Mouse (Mus musculus) hindbrain, embryonic 14.5 days (tissue): ENCODE results near the gene Bcl2l13. TPM values are rescaled to one million over a fixed set of nuclear protein-coding genes. Genes with fewer than 3 reads are reported as not detected.

Experiments
- ATAC-seq: fragments of 200-750 bp; cut with Nextera tagmentation; 2 replicates; pipeline ENCODE4 v1.8.0; 2017; ENCODE audit warnings: moderate number of reproducible peaks, mild to moderate bottlenecking, moderate TSS enrichment, moderate library complexity; ENCODE audit not compliant: low FRiP score
- DNase-seq: peaks from one replicate; pipeline ENCODE4 v3.0.0-alpha.2; 2015; ENCODE audit warnings: low spot score
- H3K27ac ChIP-seq: fragments of 300-500 bp; sonication (generic); 2 replicates; pipeline ENCODE4 v1.5.1; 2014; ENCODE audit warnings: mild to moderate bottlenecking, moderate library complexity
- H3K27me3 ChIP-seq: fragments of 300-500 bp; sonication (generic); 2 replicates; pipeline ENCODE4 v1.6.1; 2014; ENCODE audit warnings: mild to moderate bottlenecking, low read length, mixed read lengths; ENCODE audit not compliant: control insufficient read depth, insufficient read depth
- H3K36me3 ChIP-seq: fragments of 300-500 bp; sonication (generic); replicated peaks from 2 replicates; pipeline ENCODE4 v1.6.1; 2014; ENCODE audit not compliant: control insufficient read depth, insufficient read depth
- H3K4me1 ChIP-seq: fragments of 300-500 bp; sonication (generic); replicated peaks from 2 replicates; pipeline ENCODE4 v1.6.1; 2014; ENCODE audit warnings: antibody characterized with exemption, low read length, mixed read lengths; ENCODE audit not compliant: control insufficient read depth, insufficient read depth
- H3K4me2 ChIP-seq: fragments of 300-500 bp; sonication (generic); replicated peaks from 2 replicates; pipeline ENCODE4 v1.6.1; 2014; ENCODE audit warnings: mild to moderate bottlenecking, moderate library complexity
- H3K4me3 ChIP-seq: fragments of 300-500 bp; sonication (generic); replicated peaks from 2 replicates; pipeline ENCODE4 v1.5.1; 2014; ENCODE audit warnings: mild to moderate bottlenecking, low read length
- H3K9ac ChIP-seq: fragments of 300-500 bp; sonication (generic); 2 replicates; pipeline ENCODE4 v1.6.1; 2014
- H3K9me3 ChIP-seq: fragments of 300-500 bp; sonication (generic); 2 replicates; pipeline ENCODE4 v1.6.1; 2016; ENCODE audit warnings: low read length; ENCODE audit not compliant: control insufficient read depth
- WGBS: fragments of 180-500 bp; shearing (Covaris S2); extraction: QIAGEN DNeasy Blood & Tissue Kit; methylation state at CpG from one replicate; pipeline ENCODE4 v1.1.7; 2014; 5-methylcytosine and 5-hydroxymethylcytosine counted together
- polyA plus RNA-seq: library from polyadenylated mRNA; unstranded; fragments of >200 nt; fragmentation: Nextera tagmentation; extraction: Ambion mirVana; gene quantifications from 2 replicates; pipeline ENCODE4 v1.2.1, GENCODE M21; 2014

Bcl2l13 gene
- polyA plus RNA-seq, 1 experiment from 2014 or later, result 28.2 TPM

DNA sequence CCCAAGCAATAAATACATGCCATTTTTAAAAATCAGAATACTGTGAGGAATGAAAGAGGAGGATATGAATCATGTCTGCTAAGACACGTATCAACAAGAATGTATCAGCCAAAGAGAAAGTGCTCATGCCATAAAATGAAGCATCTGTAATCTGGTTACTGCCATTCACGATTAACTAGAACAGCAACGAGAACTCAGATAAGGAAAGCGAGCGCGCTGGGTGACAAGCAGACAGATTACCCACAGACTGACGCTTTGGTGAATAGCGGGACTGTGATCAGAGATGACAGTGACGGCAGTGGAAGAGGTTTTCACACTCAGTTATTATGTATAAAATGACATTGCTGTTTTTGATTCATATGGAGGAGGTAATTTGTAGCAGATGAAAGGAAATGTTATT, 37.9 kb downstream of the Bcl2l13 start:
- 74% methylated on average over 9 of the region's 9 CpGs for WGBS
- Histone ChIP-seq H3K4me3 (no peak overlapping the region), H3K4me2 (no peak overlapping the region), H3K9me3 (no peaks in the 10 kb centered on the region), H3K27ac (no peak overlapping the region), H3K27me3 (no peaks in the 10 kb centered on the region), H3K9ac (no peak overlapping the region), H3K4me1 (no peaks in the 10 kb centered on the region), H3K36me3 (peaks cover 36% of the 10 kb centered on the region)
- no peak for DNase-seq
- no peak for ATAC-seq

GRCm38 (mm10) chr6:120879046-120879445, 43.0 kb downstream of the Bcl2l13 start:
- no peaks in the 10 kb centered on the region for H3K4me1 ChIP-seq
- DNase-seq (no peak), ATAC-seq (no peak)
- WGBS, result 92% methylated on average over 5 of the region's 5 CpGs
- H3K9ac ChIP-seq, result no peak overlapping the region
- H3K27me3 ChIP-seq, result no peaks in the 10 kb centered on the region
- no peak overlapping the region for H3K27ac ChIP-seq
- no peak overlapping the region for H3K4me2 ChIP-seq
- no peaks in the 10 kb centered on the region for H3K9me3 ChIP-seq
- H3K36me3 ChIP-seq, result peaks cover 47% of the 10 kb centered on the region
- H3K4me3 ChIP-seq, result no peak overlapping the region

GRCm38 (mm10) chr6:120884436-120884835, 48.4 kb downstream of the Bcl2l13 start:
- no peak overlapping the region for H3K4me2 ChIP-seq
- no peak overlapping the region for H3K27ac ChIP-seq
- H3K4me1 ChIP-seq, result no peaks in the 10 kb centered on the region
- WGBS, result 60% methylated on average over 6 of the region's 6 CpGs
- no peak overlapping the region for H3K9ac ChIP-seq
- no peak for DNase-seq
- H3K4me3 ChIP-seq, result no peak overlapping the region
- no peak for ATAC-seq
- H3K36me3 ChIP-seq, result peaks cover 49% of the 10 kb centered on the region
- no peaks in the 10 kb centered on the region for H3K27me3 ChIP-seq
- no peaks in the 10 kb centered on the region for H3K9me3 ChIP-seq

GRCm38 (mm10) chr6:120886696-120887095, 50.7 kb downstream of the Bcl2l13 start:
- Histone ChIP-seq H3K4me1 (no peaks in the 10 kb centered on the region), H3K9me3 (no peaks in the 10 kb centered on the region), H3K4me2 (no peak overlapping the region), H3K36me3 (peaks cover 58% of the 10 kb centered on the region), H3K4me3 (no peak overlapping the region), H3K27me3 (no peaks in the 10 kb centered on the region), H3K9ac (no peak overlapping the region), H3K27ac (no peak overlapping the region)
- WGBS, result 92% methylated on average over 17 of the region's 17 CpGs
- DNase-seq (no peak), ATAC-seq (no peak)

DNA sequence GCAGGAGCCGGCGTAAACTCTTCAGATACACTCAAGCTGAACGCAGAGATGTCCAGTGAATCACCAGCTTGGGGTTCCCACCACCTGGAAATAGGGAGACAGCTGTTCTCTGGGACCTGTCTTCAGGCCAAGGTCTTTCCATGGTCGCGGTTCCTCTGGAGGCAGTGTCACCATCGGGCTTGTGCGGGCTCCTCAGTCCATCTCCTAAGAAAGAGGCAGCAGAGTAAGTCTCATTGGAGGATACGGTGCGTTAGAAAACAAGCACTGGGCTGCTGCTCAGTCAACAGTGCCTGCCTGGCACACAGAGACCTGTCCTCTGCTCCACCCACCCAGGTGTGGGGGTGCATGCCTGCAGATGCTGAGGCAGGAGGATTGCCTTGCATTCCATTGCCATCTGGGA, 58.1 kb downstream of the Bcl2l13 start:
- no peak for ATAC-seq
- WGBS, result 97% methylated on average over 9 of the region's 9 CpGs
- H3K36me3 ChIP-seq, result peaks cover 66% of the 10 kb centered on the region

DNA sequence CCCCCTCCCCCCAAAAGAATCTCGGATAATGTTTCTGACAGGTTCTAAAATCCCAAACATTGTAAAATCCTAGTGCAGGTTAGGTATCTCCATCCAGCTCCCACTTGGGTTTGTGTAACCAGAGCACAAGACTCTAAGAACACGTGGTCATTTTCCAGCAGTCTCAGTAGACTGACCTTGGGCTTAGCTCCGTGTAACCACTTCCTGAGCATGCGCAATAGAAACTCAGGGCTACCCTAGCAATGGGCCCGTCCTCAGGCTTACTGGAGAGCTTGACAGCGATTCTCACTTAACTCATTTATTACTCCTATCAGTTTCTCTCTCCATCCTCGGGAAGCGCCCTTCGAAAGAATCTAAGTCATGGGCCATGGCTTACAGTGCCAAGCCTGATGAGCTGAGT, 58.5 kb downstream of the Bcl2l13 start:
- Histone ChIP-seq H3K36me3 (peaks cover 61% of the 10 kb centered on the region), H3K4me3 (no peak overlapping the region), H3K9ac (no peak overlapping the region), H3K27me3 (no peaks in the 10 kb centered on the region), H3K27ac (no peak overlapping the region), H3K4me1 (no peaks in the 10 kb centered on the region), H3K9me3 (no peaks in the 10 kb centered on the region), H3K4me2 (no peak overlapping the region)
- 94% methylated on average over 9 of the region's 9 CpGs for WGBS
- ATAC-seq, result no peak
- no peak for DNase-seq

More for the DNA sequence above, 58.1 kb downstream of the Bcl2l13 start:
- H3K9ac ChIP-seq, result no peak overlapping the region
- no peak for DNase-seq
- no peak overlapping the region for H3K4me2 ChIP-seq
- H3K4me1 ChIP-seq, result no peaks in the 10 kb centered on the region
- H3K4me3 ChIP-seq, result no peak overlapping the region
- H3K27me3 ChIP-seq, result no peaks in the 10 kb centered on the region
- no peaks in the 10 kb centered on the region for H3K9me3 ChIP-seq
- H3K27ac ChIP-seq, result no peak overlapping the region

DNA sequence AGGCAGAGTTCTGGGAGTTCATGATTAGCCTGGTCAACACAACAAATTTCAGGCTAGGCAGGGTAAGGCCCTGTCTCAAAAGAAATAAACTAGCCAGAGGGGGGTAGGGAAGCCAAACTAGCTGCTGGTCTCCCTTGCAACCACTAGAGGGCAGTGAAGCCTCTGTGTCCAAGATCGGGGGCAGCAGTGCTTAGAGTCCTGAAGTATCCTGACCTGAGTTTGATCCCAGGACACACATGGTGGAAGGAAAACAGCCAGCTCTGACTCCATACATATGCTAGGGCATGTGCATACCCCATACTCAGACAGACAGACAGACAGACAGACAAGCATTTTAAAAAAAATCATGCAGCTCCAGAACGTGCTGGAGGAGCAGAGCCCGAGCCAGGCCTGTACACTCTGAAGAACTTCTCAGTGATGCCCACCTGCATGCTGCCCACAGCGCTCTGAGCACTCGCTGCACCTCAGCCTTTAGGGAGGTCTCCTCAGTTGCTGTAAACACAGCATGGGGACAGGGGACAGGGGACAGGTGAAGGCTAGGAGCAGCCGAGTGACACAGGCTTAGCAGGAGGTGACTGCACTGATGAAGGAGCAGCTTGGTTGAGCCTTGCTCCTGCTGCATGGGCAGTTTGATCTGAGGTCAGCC, 62.3 kb downstream of the Bcl2l13 start:
- peaks cover 28% of the 10 kb centered on the region for H3K36me3 ChIP-seq
- H3K9ac ChIP-seq, result no peak overlapping the region
- H3K4me2 ChIP-seq, result no peak overlapping the region
- no peak overlapping the region for H3K27ac ChIP-seq
- ATAC-seq (0 out of 2 replicates have a peak, but pooled peaks have one; percentile 59), DNase-seq (peak; percentile 66)
- no peaks in the 10 kb centered on the region for H3K27me3 ChIP-seq
- 69% methylated on average over 6 of the region's 6 CpGs for WGBS
- H3K4me3 ChIP-seq, result no peak overlapping the region
- no peaks in the 10 kb centered on the region for H3K4me1 ChIP-seq
- no peaks in the 10 kb centered on the region for H3K9me3 ChIP-seq

GRCm38 (mm10) chr6:120901776-120902645, 66.0 kb downstream of the Bcl2l13 start:
- H3K4me1 ChIP-seq, result no peaks in the 10 kb centered on the region
- H3K9ac ChIP-seq, result no peak overlapping the region
- WGBS, result 92% methylated on average over 14 of the region's 14 CpGs
- H3K27me3 ChIP-seq, result no peaks in the 10 kb centered on the region
- no peak overlapping the region for H3K4me2 ChIP-seq
- ATAC-seq (no peak), DNase-seq (no peak)
- H3K4me3 ChIP-seq, result no peak overlapping the region
- no peaks in the 10 kb centered on the region for H3K36me3 ChIP-seq
- no peaks in the 10 kb centered on the region for H3K9me3 ChIP-seq
- H3K27ac ChIP-seq, result no peak overlapping the region

- WGBS, result 64% methylated on average over 5 of the region's 5 CpGs
- ATAC-seq (no peak), DNase-seq (no peak)
Measured at GRCm38 (mm10) chr6:120903450-120903912, 67.5 kb downstream of the Bcl2l13 start.

More at GRCm38 (mm10) chr6:120903450-120903912, 67.5 kb downstream of the Bcl2l13 start:
- Histone ChIP-seq H3K36me3 (no peaks in the 10 kb centered on the region), H3K4me2 (no peak overlapping the region), H3K27ac (no peak overlapping the region), H3K9ac (no peak overlapping the region), H3K4me3 (no peak overlapping the region), H3K27me3 (no peaks in the 10 kb centered on the region), H3K4me1 (no peaks in the 10 kb centered on the region), H3K9me3 (no peaks in the 10 kb centered on the region)
